Mouse (Mus musculus) heart, embryonic 11.5 days (tissue): Measurements from ENCODE around the gene Akirin1. TPM values are rescaled to one million over a fixed set of nuclear protein-coding genes. Genes with fewer than 3 reads are reported as not detected.

Source experiments
- ATAC-seq: fragments of 200-750 bp; cut with Nextera tagmentation; replicated peaks from 2 replicates; pipeline ENCODE4 v1.8.0; 2017; ENCODE audit warnings: moderate library complexity; ENCODE audit not compliant: insufficient number of reproducible peaks, low FRiP score, low TSS enrichment
- H3K27ac ChIP-seq: fragments of 300-500 bp; sonication (generic); 2 replicates; pipeline ENCODE4 v1.5.1; 2014; ENCODE audit warnings: mild to moderate bottlenecking, low read depth, low read length
- H3K27me3 ChIP-seq: fragments of 300-500 bp; sonication (generic); 2 replicates; pipeline ENCODE4 v1.6.1; 2014; ENCODE audit warnings: mild to moderate bottlenecking, low read length, mixed read lengths; ENCODE audit not compliant: control insufficient read depth, insufficient read depth
- H3K36me3 ChIP-seq: fragments of 300-500 bp; sonication (generic); 2 replicates; pipeline ENCODE4 v1.6.1; 2014; ENCODE audit warnings: mild to moderate bottlenecking, low read length, moderate library complexity, mixed read lengths; ENCODE audit not compliant: control insufficient read depth, insufficient read depth
- H3K4me1 ChIP-seq: fragments of 300-500 bp; sonication (generic); 2 replicates; pipeline ENCODE4 v1.6.1; 2014; ENCODE audit warnings: low read length; ENCODE audit not compliant: control insufficient read depth, insufficient read depth
- H3K4me2 ChIP-seq: fragments of 300-500 bp; sonication (generic); 2 replicates; pipeline ENCODE4 v1.6.1; 2014; ENCODE audit warnings: mild to moderate bottlenecking, moderate library complexity
- H3K4me3 ChIP-seq: fragments of 300-500 bp; sonication (generic); 2 replicates; pipeline ENCODE4 v1.5.1; 2014; ENCODE audit warnings: low read depth, low read length
- H3K9ac ChIP-seq: fragments of 300-500 bp; sonication (generic); 2 replicates; pipeline ENCODE4 v1.6.1; 2014; ENCODE audit warnings: mild to moderate bottlenecking, low read depth, low read length, moderate library complexity
- H3K9me3 ChIP-seq: fragments of 300-500 bp; sonication (generic); replicated peaks from 2 replicates; pipeline ENCODE4 v1.6.1; 2016; ENCODE audit warnings: low read length; ENCODE audit not compliant: control insufficient read depth
- WGBS: fragments of 180-500 bp; shearing (Covaris S2); extraction: QIAGEN DNeasy Blood & Tissue Kit; methylation state at CpG from one replicate; pipeline ENCODE4 v1.1.7; 2014; ENCODE audit not compliant: insufficient replicate concordance; 5-methylcytosine and 5-hydroxymethylcytosine counted together
- polyA plus RNA-seq: library from polyadenylated mRNA; unstranded; fragments of >200 nt; fragmentation: Nextera tagmentation; extraction: Ambion mirVana; gene quantifications from 2 replicates; pipeline ENCODE4 v1.2.1, GENCODE M21; 2014

Akirin1 gene
- polyA plus RNA-seq, 1 experiment from 2014 or later = 65.8 TPM

DNA sequence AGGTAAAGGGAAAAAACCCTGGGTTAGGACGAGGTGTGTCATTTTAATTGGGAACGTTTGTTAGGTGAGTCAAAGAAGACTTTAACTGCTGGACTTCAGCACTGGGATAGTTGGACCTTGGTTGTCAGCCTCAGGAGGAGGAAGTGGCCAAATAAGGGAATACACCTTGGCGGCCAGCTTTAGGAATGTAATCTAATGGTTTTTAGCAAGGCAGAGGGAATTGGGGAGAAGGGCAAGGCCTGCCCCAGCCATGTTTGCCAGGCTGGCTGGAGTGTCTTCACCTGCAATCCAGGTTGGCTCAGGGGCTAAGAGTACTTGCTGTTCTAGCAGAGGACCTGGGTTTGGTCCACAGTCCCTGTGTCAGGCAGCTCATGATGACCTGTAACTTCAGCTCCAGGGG is 17.7 kb upstream of the Akirin1 start:
- 54% methylated on average over 3 of the region's 3 CpGs for WGBS
- Histone ChIP-seq H3K27me3 (no peaks in the 10 kb centered on the region), H3K9ac (no peak overlapping the region), H3K27ac (no peak overlapping the region), H3K36me3 (no peaks in the 10 kb centered on the region), H3K9me3 (no peaks in the 10 kb centered on the region), H3K4me2 (no peak overlapping the region), H3K4me3 (no peak overlapping the region), H3K4me1 (no peaks in the 10 kb centered on the region)
- no peak for ATAC-seq

DNA sequence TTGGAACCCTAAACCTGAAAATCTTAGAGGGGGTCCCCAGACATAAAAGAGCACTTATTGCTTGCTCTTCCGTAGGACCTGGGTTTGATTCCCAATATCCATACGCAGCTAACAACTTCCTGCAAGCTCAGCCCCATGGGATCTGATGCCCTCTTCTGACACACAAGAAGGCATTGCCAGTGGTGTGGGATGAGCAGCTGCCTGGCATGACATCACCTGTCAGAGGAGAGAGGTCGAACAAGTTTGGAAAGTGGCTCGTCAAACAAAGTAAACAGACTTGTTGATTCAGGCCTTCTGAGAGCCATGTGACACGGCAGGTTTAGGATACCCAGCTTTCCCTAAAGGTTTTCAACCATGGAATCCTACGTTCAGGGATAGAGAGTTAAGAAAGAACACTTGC is 14.9 kb upstream of the Akirin1 start:
- Histone ChIP-seq H3K9me3 (no peaks in the 10 kb centered on the region), H3K4me1 (no peaks in the 10 kb centered on the region), H3K27me3 (no peaks in the 10 kb centered on the region), H3K27ac (no peak overlapping the region), H3K9ac (no peak overlapping the region), H3K4me3 (no peak overlapping the region), H3K36me3 (no peaks in the 10 kb centered on the region), H3K4me2 (no peak overlapping the region)
- 70% methylated on average over 6 of the region's 6 CpGs for WGBS
- no peak for ATAC-seq

DNA sequence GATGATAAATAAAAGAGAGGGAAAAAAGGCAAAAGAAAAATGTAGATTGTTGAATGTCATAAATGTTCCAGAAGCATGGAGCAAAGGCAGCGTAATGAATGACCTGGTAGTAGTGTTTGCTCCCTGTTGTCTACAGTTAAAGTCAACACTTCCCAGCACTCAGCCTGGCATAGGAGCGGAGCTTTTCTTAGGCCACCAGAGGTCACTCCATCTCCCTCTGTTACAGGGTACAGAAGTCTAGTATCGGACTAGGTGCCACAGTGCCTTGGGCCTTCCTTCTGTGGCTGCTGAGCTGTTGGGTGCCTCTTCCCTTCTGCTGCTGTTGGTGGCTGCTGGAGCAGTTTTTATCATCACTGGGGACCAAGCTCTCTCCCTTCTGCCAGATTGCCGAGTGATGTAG is 8.2 kb upstream of the Akirin1 start:
- WGBS = 49% methylated on average over 4 of the region's 4 CpGs
- H3K27me3 ChIP-seq = no peaks in the 10 kb centered on the region
- ATAC-seq = no peak
- no peaks in the 10 kb centered on the region for H3K36me3 ChIP-seq
- no peaks in the 10 kb centered on the region for H3K9me3 ChIP-seq
- H3K9ac ChIP-seq = no peak overlapping the region
- H3K4me1 ChIP-seq = no peaks in the 10 kb centered on the region
- no peak overlapping the region for H3K27ac ChIP-seq
- H3K4me3 ChIP-seq = no peak overlapping the region
- no peak overlapping the region for H3K4me2 ChIP-seq

DNA sequence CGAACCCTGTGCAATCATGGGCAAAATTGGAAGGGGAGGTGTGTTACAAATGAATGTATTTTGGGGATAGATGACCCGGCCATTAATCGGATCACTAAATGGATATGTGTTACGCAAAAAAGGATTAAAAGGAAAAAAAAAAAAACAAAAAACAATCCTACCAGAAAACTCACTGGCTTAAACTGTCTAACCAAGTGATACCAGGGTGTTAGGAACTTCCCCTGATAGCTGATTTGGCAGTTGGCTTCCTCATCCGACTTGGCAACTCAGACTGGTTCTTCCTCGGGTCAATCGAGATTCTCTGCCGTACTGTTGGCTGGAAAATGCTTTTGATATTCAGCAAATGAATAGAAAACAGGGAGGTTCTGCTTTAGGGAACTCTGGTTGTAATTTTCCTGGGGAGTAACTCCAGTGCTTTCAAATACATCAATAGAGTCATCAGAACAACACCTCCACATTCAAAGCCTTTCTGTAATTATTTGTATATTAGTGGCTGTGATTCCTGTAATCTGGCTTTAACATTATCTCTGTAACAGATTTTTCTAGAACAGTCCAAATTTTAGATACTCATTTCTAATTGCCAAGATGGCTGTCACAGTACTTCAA is 665 bp upstream of the Akirin1 start:
- Histone ChIP-seq H3K27ac (no peak overlapping the region), H3K36me3 (no peaks in the 10 kb centered on the region), H3K9ac (peak overlapping the region; percentile 49; the same call in 1 of the 2 replicates), H3K9me3 (no peaks in the 10 kb centered on the region), H3K4me2 (peak overlapping the region; percentile 71), H3K4me1 (peaks cover 6% of the 10 kb centered on the region), H3K27me3 (no peaks in the 10 kb centered on the region), H3K4me3 (peak overlapping the region; percentile 95)
- ATAC-seq = no peak
- under 1% methylated on average over 8 of the region's 8 CpGs for WGBS

DNA sequence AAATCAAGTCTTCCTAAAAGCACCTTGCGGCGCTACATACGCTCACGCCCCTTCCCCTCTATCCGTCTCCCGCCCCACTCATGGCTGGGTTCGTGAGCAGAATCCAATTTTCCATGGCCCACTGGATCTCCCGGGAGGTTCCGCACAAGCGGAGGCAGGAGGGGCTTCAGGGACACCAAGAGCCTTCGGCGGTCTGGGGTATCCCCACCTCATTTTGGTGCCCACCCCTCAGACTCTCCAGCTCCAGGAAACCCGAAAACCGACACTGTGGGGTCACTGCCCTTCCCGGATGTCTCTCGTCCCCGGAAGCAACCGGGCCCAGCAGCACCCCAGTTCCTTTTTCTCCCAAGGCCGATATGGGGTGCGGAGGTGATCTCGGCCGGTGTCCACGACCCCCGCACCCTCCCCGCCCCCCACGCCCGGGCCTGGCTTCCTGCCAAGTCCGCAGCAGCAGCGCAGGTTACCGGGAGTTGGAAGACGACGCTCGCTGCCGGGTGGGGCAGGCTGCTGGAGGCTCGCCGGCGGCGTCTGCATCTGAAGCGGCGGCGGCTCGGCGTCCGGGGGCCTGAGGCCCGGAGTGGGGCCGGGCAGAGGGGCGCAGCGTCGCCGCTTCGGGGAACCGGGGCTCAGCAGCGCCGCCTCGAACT is 538 bp downstream of the Akirin1 start:
- no peaks in the 10 kb centered on the region for H3K27me3 ChIP-seq
- under 1% methylated on average over 39 of the region's 55 CpGs for WGBS
- H3K36me3 ChIP-seq = no peaks in the 10 kb centered on the region
- peak overlapping the region; percentile 84 for H3K27ac ChIP-seq
- peak overlapping the region; percentile 82 for H3K9ac ChIP-seq
- peak overlapping the region; percentile 85 for H3K4me2 ChIP-seq
- ATAC-seq = peak; percentile 79
- H3K4me3 ChIP-seq = peak overlapping the region; percentile 95
- H3K9me3 ChIP-seq = no peaks in the 10 kb centered on the region
- peaks cover 6% of the 10 kb centered on the region for H3K4me1 ChIP-seq

DNA sequence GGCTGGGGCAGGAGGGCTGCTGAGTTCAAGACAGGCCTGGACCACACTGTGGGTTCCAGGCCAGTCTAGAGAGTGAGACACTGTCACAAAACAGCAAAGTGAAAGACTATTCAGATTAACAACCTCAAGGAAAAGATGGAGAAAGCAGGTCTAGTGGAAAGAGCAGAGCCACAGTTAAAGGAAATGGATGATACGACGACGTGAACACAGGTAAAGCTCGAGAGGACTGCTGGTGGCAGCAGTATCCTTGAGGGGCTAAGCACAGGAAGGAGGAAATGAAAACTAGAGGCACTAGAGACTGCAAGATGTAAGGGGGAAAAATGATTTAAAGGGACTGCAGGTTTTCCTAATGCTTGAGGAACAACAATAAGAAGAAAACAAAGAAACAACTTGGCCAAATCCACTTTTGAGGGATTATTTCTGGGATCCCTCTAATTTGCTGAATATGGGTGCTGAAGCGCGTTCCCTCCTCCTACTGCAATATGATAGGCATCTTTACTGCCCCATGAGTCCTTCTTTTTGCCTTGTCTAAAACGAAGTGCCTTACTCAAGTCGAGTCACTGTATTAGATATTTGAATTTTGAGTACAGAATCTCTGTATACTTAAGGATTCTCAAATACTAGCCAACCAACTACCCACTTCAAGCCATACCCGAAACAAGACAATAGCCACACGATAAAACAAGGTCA is 1.3 kb downstream of the Akirin1 start:
- Histone ChIP-seq H3K27me3 (no peaks in the 10 kb centered on the region), H3K9ac (peak overlapping the region; percentile 82), H3K27ac (no peak overlapping the region), H3K4me3 (peak overlapping the region; percentile 95), H3K4me2 (peak overlapping the region; percentile 85), H3K9me3 (no peaks in the 10 kb centered on the region), H3K36me3 (no peaks in the 10 kb centered on the region), H3K4me1 (peaks cover 6% of the 10 kb centered on the region)
- WGBS = 16% methylated on average over 10 of the region's 10 CpGs
- ATAC-seq = no peak

DNA sequence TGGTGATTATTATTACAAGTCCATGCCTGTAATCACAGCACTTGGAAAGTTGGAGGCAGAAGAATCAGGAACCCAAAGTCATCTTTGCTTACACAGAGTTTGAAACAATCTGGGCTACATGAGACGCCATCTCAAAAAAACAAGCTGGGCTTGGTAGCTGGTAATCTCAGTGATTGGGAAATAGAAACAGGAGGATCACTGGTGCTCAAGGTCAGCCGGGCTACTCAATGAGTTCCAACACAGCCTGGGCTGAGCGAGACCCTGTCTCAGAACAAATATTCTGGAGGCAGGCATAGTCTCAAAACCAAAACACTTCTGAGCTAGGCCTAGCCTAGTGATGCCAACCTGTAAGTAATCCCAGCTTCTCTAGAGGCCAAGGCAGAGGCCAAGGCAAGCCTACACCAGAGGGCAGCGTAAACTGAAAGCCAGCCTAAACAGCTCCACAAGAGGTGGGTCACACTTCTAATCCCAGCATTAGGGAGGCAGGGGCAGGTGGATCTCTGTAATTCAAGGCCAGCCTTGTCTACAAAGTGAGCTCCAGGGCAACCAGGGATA is 4.8 kb downstream of the Akirin1 start:
- ATAC-seq = no peak
- WGBS = 94% methylated on average over 4 of the region's 4 CpGs
- H3K9me3 ChIP-seq = no peaks in the 10 kb centered on the region
- no peak overlapping the region for H3K9ac ChIP-seq
- no peak overlapping the region for H3K4me2 ChIP-seq
- no peak overlapping the region for H3K27ac ChIP-seq
- H3K4me1 ChIP-seq = peaks cover 6% of the 10 kb centered on the region
- no peak overlapping the region for H3K4me3 ChIP-seq
- H3K36me3 ChIP-seq = peaks cover 3% of the 10 kb centered on the region; the same call in 1 of the 2 replicates
- no peaks in the 10 kb centered on the region for H3K27me3 ChIP-seq

DNA sequence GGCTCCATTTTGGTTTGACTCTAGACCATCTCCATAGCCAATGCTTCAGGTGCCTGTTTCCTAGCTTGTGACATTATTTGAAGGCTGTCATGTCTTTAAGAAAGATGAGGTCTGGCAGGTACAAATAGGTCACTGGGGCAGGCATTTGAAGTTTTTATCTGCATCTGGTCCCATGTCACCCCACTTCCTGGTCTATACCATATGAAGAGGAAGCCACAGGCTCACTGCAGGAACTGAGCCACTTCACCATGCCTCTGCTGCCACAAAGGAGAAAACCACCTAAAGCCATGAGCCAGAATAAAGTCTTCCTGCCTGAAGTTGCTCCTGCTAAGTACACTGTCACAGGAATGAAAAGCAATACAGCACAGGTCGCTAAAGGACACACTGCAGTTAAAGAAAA is 7.3 kb downstream of the Akirin1 start:
- H3K9ac ChIP-seq = no peak overlapping the region
- H3K27ac ChIP-seq = no peak overlapping the region
- WGBS = 92% methylated on average over 1 of the region's 1 CpGs
- no peak for ATAC-seq
- H3K4me2 ChIP-seq = no peak overlapping the region
- H3K4me3 ChIP-seq = no peak overlapping the region
- no peaks in the 10 kb centered on the region for H3K9me3 ChIP-seq
- no peaks in the 10 kb centered on the region for H3K27me3 ChIP-seq
- peaks cover 18% of the 10 kb centered on the region for H3K36me3 ChIP-seq
- no peaks in the 10 kb centered on the region for H3K4me1 ChIP-seq
